Mouse (Mus musculus): Measurements from ENCODE around the gene Tmem121.

DNA sequence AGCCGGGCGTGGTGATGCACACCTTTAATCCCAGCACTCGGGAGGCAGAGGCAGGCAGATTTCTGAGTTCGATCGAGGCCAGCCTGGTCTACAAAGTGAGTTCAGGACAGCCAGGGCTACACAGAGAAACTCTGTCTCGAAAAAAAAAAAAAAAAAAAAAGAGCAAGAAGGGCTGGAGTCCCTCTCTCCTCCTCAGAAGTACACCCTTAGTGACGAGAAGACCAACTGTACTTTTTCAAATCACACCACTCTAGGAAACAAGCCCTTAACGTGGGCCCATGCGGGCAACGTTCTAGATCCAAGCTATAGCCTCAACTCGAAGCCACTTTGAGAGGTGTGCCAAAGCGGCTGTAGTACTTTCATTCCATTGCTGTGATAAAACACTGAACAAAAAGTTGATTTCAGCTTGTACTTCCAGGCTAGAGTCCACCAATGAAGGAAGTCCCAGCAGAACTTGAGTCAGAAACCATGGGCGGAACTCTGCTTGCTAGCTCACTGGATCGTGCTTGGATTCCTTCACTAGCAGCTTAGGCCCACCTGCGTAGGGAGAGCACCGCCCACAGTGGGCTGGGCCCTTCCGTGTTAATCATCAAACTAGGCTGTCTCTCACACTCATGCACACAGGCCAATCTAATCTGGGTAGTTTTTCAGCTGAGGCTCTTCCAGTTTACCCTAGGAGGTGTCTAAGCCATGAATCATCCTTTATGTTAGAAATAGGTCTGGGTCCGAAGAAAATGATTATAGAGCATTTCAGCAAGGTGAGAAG is 8.6 kb upstream of the Tmem121 start:
- TF ChIP-seq CTCF (IDR thresholded peaks at IDR 0.05): no peak
- no peak for TF ChIP-seq POLR2A (IDR thresholded peaks at IDR 0.05; ENCODE audit: insufficient read depth, low read depth, low read length)
- no peak for TF ChIP-seq EP300 (IDR thresholded peaks at IDR 0.05; ENCODE audit: insufficient read depth, low read depth, low read length)
